Mouse (Mus musculus): ENCODE data around the gene Hs3st3b1.

Gene Hs3st3b1

DNA sequence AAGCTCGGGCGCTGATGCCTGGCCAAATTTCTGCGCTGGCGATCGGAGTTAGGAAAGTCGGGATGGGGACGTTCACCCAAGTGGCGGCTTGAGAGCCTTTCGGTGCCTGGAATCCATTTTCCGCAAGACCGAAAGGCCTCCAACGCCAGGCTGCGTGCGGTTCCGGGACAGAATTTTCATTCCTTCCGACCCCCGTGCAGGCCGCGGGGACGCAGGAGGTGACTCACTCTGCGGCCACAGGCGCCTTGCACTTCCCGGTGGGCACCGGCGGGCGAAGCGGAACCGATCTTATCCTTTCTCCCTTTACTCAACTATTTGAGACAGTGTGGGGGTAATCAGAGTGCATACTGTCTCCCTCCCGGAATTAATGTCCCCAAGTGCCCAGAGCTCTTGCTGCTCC, 1.3 kb upstream of the Hs3st3b1 start:
- no peak for DNase-seq (ENCODE audit: low spot score in 2 of 2)

DNA sequence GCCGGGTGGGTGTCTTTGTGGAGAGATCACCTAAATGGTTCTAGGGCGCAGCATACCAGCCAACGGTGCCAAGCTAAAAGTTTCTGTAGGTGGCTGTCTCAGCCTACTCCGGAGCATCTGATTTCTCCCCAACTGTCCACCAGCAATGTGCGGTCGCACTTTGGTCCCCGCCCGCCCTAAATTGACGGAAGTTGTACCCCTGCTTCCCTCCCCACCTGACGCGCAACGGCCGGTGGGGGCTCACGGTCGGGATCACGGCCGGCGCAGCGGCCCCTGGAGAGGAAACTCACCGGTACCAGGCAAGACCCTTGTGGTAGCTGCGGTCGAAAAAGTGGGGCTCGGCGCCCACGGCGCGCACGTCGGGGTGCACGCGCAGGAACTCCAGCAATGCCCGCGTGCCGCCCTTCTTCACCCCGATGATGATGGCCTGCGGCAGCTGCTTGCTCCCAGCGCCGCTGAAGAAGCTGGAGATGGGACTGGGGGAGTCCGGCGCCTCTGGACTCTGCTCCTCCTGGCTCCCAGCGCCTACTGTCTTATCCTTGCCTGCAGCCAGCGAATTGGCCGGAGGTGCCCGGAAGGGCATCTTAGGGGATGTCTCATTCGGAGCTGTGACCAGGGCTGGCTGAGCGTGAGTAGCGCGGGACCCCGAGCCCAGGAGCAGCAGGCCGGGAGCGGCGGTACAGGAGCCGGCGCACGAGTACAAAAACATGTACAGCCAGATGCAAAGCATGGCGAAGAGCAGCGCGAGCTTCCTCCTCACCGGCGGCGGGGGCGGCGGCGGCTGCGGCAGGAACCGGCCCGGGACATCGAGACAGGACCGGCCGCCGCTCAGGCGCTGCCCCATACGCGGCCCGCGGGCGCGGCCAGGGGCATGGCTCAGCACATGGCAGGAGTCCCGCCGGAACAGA, 792 bp downstream of the Hs3st3b1 start:
- DNase-seq (ENCODE audit: low spot score in 2 of 2): no peak

- DNase-seq (ENCODE audit: low spot score in 2 of 2): peak in 1 of 2 experiments; percentile 57
Observed at GRCm38 (mm10) chr11:63920531-63920930, 1.6 kb downstream of the Hs3st3b1 start.

GRCm38 (mm10) chr11:63919211-63920098, 2.6 kb downstream of the Hs3st3b1 start:
- DNase-seq (ENCODE audit: low spot score in 2 of 2): no peak

- no peak for DNase-seq (ENCODE audit: low spot score in 2 of 2)
Observed at GRCm38 (mm10) chr11:63918321-63919105, 3.6 kb downstream of the Hs3st3b1 start.

- DNase-seq (ENCODE audit: low spot score in 2 of 2): no peak
Observed at GRCm38 (mm10) chr11:63917561-63917960, 4.5 kb downstream of the Hs3st3b1 start.

GRCm38 (mm10) chr11:63914388-63914787, 7.7 kb downstream of the Hs3st3b1 start:
- DNase-seq (ENCODE audit: low spot score in 2 of 2): peak in 1 of 2 experiments; percentile 61

DNA sequence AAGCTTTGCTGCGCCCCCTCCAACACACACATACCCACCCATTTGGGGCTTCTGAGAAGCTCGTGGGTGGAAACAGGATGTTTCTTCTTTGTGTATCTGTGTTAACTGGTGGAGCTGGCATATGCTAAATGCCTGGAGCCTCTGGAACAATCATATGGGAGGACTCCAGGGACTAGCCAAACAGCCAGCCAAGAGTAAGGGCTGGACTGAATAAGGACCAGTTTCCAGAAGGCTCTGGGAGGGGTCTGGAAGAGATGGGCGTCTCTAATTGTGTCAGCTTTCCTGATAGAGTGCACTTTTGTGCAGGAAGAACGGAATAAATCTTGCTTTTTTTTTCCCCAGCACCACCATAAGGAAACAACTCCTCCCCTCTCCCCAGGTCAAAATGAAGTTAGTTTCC, 8.2 kb downstream of the Hs3st3b1 start:
- no peak for DNase-seq (ENCODE audit: low spot score in 2 of 2)

GRCm38 (mm10) chr11:63911001-63911400, 11.1 kb downstream of the Hs3st3b1 start:
- DNase-seq (ENCODE audit: low spot score in 2 of 2): no peak

DNA sequence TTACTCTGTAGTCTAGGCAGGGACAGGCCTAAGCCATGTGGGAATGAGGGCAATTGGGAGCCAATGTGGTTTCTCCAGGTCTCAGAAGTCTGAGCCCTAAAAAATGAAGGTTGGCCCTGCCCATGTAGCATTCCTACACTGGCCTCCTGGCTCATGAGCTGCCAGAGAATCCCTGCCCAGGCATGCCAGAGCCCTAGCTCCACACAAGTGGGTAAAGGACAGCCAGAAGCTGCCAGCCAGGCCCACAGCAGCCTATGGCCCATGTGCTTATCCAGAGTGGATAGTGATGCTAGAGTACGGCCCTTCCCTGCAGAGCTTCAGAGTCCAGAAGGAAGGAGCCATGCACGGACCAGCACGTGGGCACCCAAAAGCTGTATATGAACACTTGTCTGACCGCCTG, 12.1 kb downstream of the Hs3st3b1 start:
- DNase-seq (ENCODE audit: low spot score in 2 of 2): no peak

DNA sequence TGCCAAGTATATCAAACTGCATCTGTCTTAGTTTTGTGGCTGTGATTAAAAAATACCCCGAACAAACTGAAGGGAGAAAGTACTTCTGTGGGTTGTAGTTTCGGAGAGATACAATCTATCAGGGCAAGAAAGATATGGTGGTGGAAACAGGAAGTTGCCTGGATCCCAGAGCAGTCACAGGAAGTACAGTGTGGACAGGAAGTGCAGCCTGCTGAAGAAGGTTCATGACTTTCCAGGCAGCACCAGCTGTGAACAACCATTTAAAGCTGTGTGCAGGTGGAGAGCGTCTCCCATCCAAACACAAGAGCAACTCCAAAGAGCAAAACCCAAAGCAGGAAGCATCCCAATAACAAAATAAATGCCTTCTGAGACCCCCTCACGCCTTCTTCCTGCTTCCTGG, 13.6 kb downstream of the Hs3st3b1 start:
- DNase-seq (ENCODE audit: low spot score in 2 of 2): no peak

DNA sequence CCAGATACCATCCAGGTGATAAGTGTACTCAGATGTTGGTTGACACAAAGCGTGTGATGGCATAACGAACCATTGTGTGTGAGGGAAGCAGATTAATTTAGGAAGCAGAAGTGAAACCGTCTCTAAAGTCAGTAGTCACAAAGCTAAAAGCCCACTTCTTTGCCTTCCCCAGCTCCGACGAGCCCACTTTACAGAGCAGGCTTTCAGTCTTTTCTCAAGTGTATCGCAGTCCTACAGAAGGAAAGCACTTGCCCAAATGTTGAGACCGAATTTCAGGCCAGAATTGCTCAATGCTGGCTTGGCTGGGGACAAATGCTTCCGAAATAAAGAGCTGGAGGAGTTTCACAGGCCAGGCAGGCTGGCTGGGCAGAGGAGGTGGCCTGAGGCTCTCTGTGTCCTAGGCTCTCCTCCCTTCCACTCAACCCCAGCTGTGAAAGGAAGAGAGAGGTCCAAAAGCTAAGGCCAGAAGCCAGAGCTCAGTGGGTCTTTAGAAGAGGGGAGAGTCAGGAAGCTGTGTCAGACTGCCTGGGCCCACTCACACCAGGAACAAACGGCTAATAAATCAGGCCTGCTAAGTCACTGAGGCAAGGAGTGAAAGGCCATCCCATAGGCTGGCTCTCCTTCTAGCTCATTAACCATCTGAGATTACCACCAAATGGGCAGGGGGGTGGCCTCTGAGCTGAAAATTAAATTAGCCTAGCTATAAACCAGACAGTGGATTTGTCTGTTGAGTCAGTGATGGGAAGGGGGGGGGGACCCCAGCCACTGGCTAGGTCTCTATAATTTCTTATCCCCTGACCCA, 15.3 kb downstream of the Hs3st3b1 start:
- DNase-seq (ENCODE audit: low spot score in 2 of 2): no peak

DNA sequence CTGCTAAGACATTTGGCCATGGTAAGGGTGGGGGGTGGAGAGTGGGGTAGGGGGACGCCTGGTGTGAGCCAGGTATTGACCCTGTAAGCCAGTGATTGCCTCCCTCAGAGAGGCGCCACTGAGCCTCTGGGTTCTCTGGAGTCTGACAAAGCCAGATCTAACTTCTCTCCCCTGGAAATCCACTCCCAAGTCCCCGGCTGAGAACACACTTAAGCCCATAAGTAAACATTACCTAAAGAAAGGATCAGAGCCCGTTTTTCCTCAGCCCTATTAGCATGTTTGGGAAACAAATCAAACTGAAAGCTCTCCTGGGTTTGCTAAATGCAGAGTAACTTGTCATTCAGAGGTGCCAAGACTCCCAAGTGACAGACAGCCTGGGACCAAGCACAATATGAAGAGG, 17.3 kb downstream of the Hs3st3b1 start:
- no peak for DNase-seq (ENCODE audit: low spot score in 2 of 2)

GRCm38 (mm10) chr11:63898509-63899168, 23.5 kb downstream of the Hs3st3b1 start:
- no peak for DNase-seq (ENCODE audit: low spot score in 2 of 2)

DNA sequence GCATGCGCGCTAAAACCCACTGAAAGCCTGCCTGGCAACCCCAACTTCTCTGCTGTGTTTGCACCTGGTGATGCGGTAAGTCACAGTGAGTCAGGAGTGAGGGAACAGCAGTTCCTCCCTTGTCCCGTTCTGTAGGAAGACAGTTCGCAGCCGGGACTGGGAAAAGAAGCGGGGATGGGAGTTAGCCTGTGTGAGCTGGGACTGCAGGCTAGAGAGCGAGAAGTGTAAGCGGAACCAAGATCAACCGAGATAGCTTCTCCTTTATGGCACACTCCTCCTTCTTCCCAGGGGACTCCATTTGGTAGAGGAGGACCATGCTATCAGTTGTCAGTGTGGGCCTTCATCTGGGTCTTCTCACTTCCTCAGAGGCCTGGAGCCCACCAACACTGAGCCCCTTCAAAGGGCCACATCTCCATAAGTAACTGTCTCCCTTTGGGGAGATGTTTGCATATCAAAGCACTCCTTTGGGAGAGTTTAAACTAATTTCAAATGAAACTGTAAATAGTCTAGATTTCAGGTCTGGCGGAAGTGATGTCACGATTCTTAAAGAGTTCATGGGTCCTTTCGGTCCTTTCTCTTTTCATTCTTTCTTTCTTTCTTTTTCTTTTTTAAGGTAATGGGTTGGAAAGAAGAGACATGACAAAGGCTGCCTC, 24.1 kb downstream of the Hs3st3b1 start:
- no peak for DNase-seq (ENCODE audit: low spot score in 2 of 2)

DNA sequence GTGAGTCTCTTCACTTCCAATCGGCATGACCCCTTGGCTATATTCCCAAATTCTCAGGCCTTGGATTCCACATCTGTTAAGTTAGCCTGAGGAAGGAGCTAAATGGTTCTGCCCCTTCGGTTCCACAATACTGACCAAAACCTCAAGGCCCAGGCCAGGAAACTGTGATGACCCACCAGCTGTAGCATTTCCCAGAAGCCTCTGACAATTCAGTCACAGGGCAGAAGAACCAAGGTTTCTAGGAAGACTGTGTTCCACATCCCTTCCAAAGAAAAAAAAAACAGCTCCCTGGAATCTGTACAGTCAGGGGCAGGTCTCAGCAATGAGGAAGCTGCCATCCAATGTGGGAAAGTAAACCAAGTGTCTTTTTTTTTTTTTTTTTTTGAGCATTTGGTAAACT, 25.1 kb downstream of the Hs3st3b1 start:
- no peak for DNase-seq (ENCODE audit: low spot score in 2 of 2)

DNA sequence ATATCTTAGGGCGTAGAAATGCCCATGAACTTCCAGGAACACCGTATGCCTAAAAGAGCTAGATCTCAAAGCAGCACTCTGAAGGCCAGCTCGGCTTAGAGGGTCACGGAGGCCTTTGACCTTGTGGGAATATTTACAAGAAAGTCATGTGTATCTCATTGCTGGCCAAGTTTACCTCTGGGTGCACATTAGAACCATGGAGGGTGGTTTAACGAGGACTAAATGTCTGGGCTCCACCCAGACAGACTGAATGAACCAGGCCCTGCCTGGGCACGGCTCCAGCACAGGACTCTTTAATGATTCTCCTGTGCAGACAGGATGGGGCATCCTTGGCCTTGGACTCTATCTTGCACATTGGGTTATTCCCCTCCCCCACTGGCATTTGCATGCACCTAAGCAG, 27.9 kb downstream of the Hs3st3b1 start:
- no peak for DNase-seq (ENCODE audit: low spot score in 2 of 2)

GRCm38 (mm10) chr11:63893557-63893956, 28.5 kb downstream of the Hs3st3b1 start:
- no peak for DNase-seq (ENCODE audit: low spot score in 2 of 2)

- DNase-seq (ENCODE audit: low spot score in 2 of 2): no peak
Observed at GRCm38 (mm10) chr11:63891479-63892020, 30.5 kb downstream of the Hs3st3b1 start.

- DNase-seq (ENCODE audit: low spot score in 2 of 2): no peak
Observed at GRCm38 (mm10) chr11:63883385-63883784, 38.7 kb downstream of the Hs3st3b1 start.

Measured in left cerebral cortex, adult 9 months (tissue).